Comparison of ENCODE assay signal across 17 mouse cellular contexts in the genomic region with DNA sequence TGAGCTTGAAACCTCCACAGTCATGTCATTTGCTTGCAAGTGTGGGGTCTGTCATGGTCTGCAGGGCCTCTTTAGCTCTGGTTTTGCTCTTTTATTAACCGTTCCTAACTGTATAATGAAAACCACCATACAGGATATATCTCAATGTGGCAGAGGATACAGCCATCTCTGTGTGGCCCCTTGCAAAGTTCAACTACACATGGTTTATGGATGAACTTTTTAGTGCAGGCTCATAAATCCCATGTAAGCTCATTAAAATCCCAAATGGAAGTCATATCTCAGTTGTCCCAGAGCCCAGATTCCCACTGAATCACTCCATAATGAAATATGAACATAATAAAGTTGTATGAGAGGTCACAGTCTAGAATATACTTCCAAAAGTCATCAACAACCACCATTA.
"Had no signal": no experiment of that assay in that cellular context is flagged by ENCODE, and none has a peak within 500 bp of the region (broad histone marks: within the 10 kb centered on the region; RNA-seq: fewer than 3 reads in every experiment).

No protein-coding gene starts in this region.

- H3K4me3 ChIP-seq: lung, embryonic 15.5 days; megakaryocyte, embryonic 14.5 days; midbrain, embryonic 13.5 days; midbrain, embryonic 15.5 days; neural tube, embryonic 12.5 days; stomach, embryonic 15.5 days had no signal

- H3K4me2 ChIP-seq: lung, embryonic 15.5 days; midbrain, embryonic 11.5 days; midbrain, embryonic 13.5 days; midbrain, embryonic 15.5 days; neural tube, embryonic 12.5 days; stomach, embryonic 15.5 days had no signal

- H3K9me3 ChIP-seq: lung, embryonic 15.5 days; megakaryocyte, embryonic 14.5 days; midbrain, embryonic 13.5 days; midbrain, embryonic 15.5 days; neural tube, embryonic 12.5 days; stomach, embryonic 15.5 days had no signal

- ATAC-seq: lung, postnatal 0 days; midbrain, embryonic 13.5 days; midbrain, embryonic 15.5 days had no signal

- H3K27me3 ChIP-seq: lung, embryonic 15.5 days; midbrain, embryonic 13.5 days; midbrain, embryonic 15.5 days; neural tube, embryonic 12.5 days; stomach, embryonic 15.5 days had no signal

- H3K36me3 ChIP-seq: lung, embryonic 15.5 days; midbrain, embryonic 13.5 days; midbrain, embryonic 15.5 days; neural tube, embryonic 12.5 days; stomach, embryonic 15.5 days had no signal

- DNase-seq: lung, adult 2 months; lung, postnatal 14 days; lung, postnatal 36 days; right cerebral cortex, postnatal 14 days; thymus, adult 2 months; thymus, postnatal 25 days; thymus, postnatal 4 days had no signal

- H3K4me1 ChIP-seq: lung, embryonic 15.5 days; megakaryocyte, embryonic 14.5 days; midbrain, embryonic 13.5 days; midbrain, embryonic 15.5 days; neural tube, embryonic 12.5 days; stomach, embryonic 15.5 days had no signal

- H3K9ac ChIP-seq: lung, embryonic 15.5 days; midbrain, embryonic 13.5 days; midbrain, embryonic 15.5 days; neural tube, embryonic 12.5 days; stomach, embryonic 15.5 days had no signal

- H3K27ac ChIP-seq: lung, embryonic 15.5 days; macrophage; midbrain, embryonic 13.5 days; midbrain, embryonic 15.5 days; neural tube, embryonic 12.5 days; stomach, embryonic 15.5 days; stomach, postnatal 0 days had no signal
